Mouse (Mus musculus) cerebellum, adult 2 months (tissue): ENCODE results near the gene Il23r. TPM values are rescaled to one million over a fixed set of nuclear protein-coding genes. Genes with fewer than 3 reads are reported as not detected.

ENCODE experiments used
- DNase-seq, 2 experiments: peaks; one replicate each; pipeline ENCODE4 v3.0.0; 2021
- H3K27ac ChIP-seq: fragments of 200-500 bp; 2 replicates; pipeline ENCODE4 v1.5.1; 2012; ENCODE audit warnings: low read length, control low read depth, inconsistent platforms; ENCODE audit not compliant: insufficient read depth
- H3K27me3 ChIP-seq: fragments of 200-500 bp; 2 replicates; pipeline ENCODE4 v1.6.1; 2012; ENCODE audit warnings: inconsistent platforms, mild to moderate bottlenecking, low read length, moderate library complexity; ENCODE audit not compliant: control insufficient read depth, insufficient read depth
- H3K4me1 ChIP-seq: fragments of 200-500 bp; 2 replicates; pipeline ENCODE4 v1.6.1; 2011; ENCODE audit warnings: low read length; ENCODE audit not compliant: control insufficient read depth, insufficient read depth
- H3K4me3 ChIP-seq: fragments of 200-500 bp; replicated peaks from 2 replicates; pipeline ENCODE3; 2011; ENCODE audit warnings: mild to moderate bottlenecking, low read depth, low read length, control low read depth; ENCODE audit not compliant: insufficient read depth
- CTCF ChIP-seq: fragments of 200-500 bp; IDR thresholded peaks from 2 replicates; pipeline ENCODE4 v1.5.1; 2011; ENCODE audit warnings: low read depth, mild to moderate bottlenecking, control low read depth, low read length, moderate library complexity, borderline replicate concordance; ENCODE audit not compliant: insufficient read depth
- POLR2A ChIP-seq: fragments of 200-500 bp; IDR thresholded peaks from 2 replicates; pipeline ENCODE4 v1.6.1; 2011; ENCODE audit warnings: low read length, control low read depth, borderline replicate concordance; ENCODE audit not compliant: insufficient read depth
- WGBS: fragments of 180-500 bp; shearing (Covaris S2); methylation state at CpG from one replicate; pipeline ENCODE4 v1.1.7; 2018; 5-methylcytosine and 5-hydroxymethylcytosine counted together
- polyA plus RNA-seq: library from polyadenylated mRNA; depleted of rRNA; stranded (reverse); fragments of >200 nt; gene quantifications from 2 replicates; pipeline ENCODE4 v1.2.3, GENCODE M21; 2012; rRNA removed

Il23r gene
- polyA plus RNA-seq, 1 experiment = 0.03 TPM

- Histone ChIP-seq H3K27me3 (no peaks in the 10 kb centered on the region), H3K4me3 (no peak overlapping the region), H3K4me1 (no peaks in the 10 kb centered on the region), H3K27ac (no peak overlapping the region)
- TF ChIP-seq CTCF (no peak), POLR2A (no peak)
- WGBS = 91% methylated on average over 5 of the region's 5 CpGs
- DNase-seq = no peak
Measured at GRCm38 (mm10) chr6:67415276-67415675, 76.4 kb downstream of the Il23r start.

DNA sequence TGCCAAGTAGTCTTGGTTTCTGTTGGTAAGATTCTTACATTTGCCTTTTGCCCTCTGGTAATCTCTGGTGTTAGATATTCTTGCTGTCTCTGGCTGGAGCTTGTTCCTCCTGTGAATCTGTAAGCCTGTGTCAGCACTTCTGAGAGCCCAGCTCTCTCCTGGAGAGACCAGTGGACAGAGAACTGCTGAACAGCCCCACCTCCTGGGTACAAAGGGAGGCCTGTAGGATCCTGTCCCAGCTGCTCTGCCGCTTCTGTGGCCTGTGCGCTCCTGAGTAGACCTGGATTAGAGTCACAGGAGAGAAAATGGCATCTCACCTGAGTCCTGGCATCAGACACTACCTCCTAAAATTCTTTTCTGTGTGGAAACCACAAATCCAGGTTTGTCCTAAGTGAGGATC is 78.3 kb downstream of the Il23r start:
- TF ChIP-seq CTCF (no peak), POLR2A (no peak)
- Histone ChIP-seq H3K27ac (no peak overlapping the region), H3K4me1 (no peaks in the 10 kb centered on the region), H3K27me3 (no peaks in the 10 kb centered on the region), H3K4me3 (no peak overlapping the region)
- WGBS = 78% methylated on average over 2 of the region's 2 CpGs
- no peak for DNase-seq

- no peak overlapping the region for H3K27ac ChIP-seq
- 19% methylated on average over 3 of the region's 3 CpGs for WGBS
Measured at GRCm38 (mm10) chr6:67405281-67405682, 86.4 kb downstream of the Il23r start.

DNA sequence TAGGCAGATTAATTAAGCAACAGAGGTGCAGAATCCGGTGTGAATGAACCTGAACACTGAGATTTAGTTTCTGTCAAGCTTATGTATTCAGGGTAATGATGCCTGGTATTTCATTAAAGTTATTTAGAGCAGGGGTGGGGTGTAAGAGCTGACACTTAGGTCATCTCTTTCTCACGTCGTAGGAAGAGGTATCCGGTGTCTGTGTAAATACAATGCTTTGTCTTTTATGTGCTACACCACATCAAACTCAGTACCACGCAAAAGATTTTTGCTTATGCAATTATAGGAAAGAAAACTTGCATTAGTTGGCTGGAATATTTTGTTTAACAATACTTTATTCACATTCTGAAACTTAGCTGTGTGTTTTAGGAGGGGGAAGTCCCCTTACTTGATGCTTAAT is 92.1 kb downstream of the Il23r start:
- Histone ChIP-seq H3K27ac (no peak overlapping the region), H3K27me3 (no peaks in the 10 kb centered on the region), H3K4me3 (no peak overlapping the region), H3K4me1 (no peaks in the 10 kb centered on the region)
- 85% methylated on average over 5 of the region's 5 CpGs for WGBS
- TF ChIP-seq CTCF = no peak
- no peak for TF ChIP-seq POLR2A
- no peak for DNase-seq

More at GRCm38 (mm10) chr6:67405281-67405682, 86.4 kb downstream of the Il23r start:
- H3K27me3 ChIP-seq = no peaks in the 10 kb centered on the region
- DNase-seq = no peak
- TF ChIP-seq CTCF (no peak), POLR2A (no peak)
- no peaks in the 10 kb centered on the region for H3K4me1 ChIP-seq
- no peak overlapping the region for H3K4me3 ChIP-seq

DNA sequence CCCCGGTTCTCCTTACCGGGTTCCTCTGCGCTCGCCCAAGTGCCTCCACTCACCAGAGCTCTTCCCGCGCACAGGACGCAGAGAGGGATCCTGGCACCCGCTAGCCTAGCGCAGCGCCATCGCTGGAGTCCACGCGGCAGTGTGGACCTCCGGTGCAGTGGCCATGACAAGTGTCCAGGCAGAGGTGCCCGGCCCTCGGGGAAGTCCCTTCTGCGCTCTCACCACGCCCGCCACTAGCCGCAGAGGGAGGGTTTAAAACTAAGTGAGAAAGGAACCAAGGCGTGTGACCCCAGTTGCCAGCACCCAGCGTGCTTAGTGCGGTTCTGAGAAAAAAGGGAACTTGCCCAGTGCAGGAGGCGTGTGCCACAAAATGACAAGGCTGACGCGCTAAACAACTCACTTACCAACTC is 115.7 kb downstream of the Il23r start, which contains the start of gene Il12rb2:
Gene Il12rb2 (minus strand): TSS at position 207 of the 410 bp plus-strand sequence.
- H3K4me3 ChIP-seq = no peak within 1 kb of the TSS

More for the DNA sequence above, 115.7 kb downstream of the Il23r start, which contains the start of gene Il12rb2:
- no peak for DNase-seq
- 3% methylated on average over 26 of the region's 26 CpGs for WGBS
- Histone ChIP-seq H3K27me3 (no peaks in the 10 kb centered on the region; the same call in 1 of the 2 replicates), H3K4me1 (no peaks in the 10 kb centered on the region), H3K27ac (no peak within 1 kb of the TSS)
- no peak for TF ChIP-seq CTCF

Other genes starting within 250 kb of the Il23r start
- 0.13 and 0.16 TPM in 2 replicates for gene Il12rb2, start 115.7 kb downstream of the Il23r start, polyA plus RNA-seq
- 0.25 and 0.29 TPM in 2 replicates for gene Tacstd2, start 43.9 kb upstream of the Il23r start, polyA plus RNA-seq